10 mouse cellular contexts compared by ENCODE assay signal in genomic region chrX:134371279-134371678, GRCm38 (mm10). TPM values are rescaled to one million over a fixed set of nuclear protein-coding genes. Genes with fewer than 3 reads are reported as not detected.
A peak's percentile ranks its signal among the peaks of the same experiment; 100 is the strongest.
DNase-seq lines count a peak whose midpoint lies in the region.
"Had no signal": no experiment of that assay in that cellular context is flagged by ENCODE, and none has a peak within 500 bp of the region (broad histone marks: within the 10 kb centered on the region; RNA-seq: fewer than 3 reads in every experiment).

No protein-coding gene starts in this region.

- peak; percentile 2 for DNase-seq in kidney, adult 9 months
- DNase-seq in kidney, postnatal 36 days: no peak
- peak; percentile 23 for DNase-seq in CD4-positive helper T cell, adult 2 months (ENCODE audit: low read depth, low spot score)
- peak; percentile 9 for DNase-seq in MN1 (ENCODE audit: low spot score)
- DNase-seq in forelimb bud, embryonic 11.5 days (ENCODE audit: low read depth, low spot score): peak; percentile 4
- no peak for DNase-seq in left cerebral cortex, postnatal 10 days (ENCODE audit: extremely low spot score in 1 of 2, low spot score in 2 of 2)
- DNase-seq in right cerebral cortex, postnatal 36 days (ENCODE audit: low spot score in 2 of 2): no peak
- DNase-seq: cerebellum, adult 18-20 months; lung, adult 2 months; right cerebral cortex, adult 18-20 months had no signal

- intact Hi-C loops in left cerebral cortex, postnatal 10 days (cut with DNase I): no loop called here

RNA-seq across cellular contexts. Expression of gene Drp2, which starts 33.1 kb away (rescaled TPM):
- total RNA-seq in left cerebral cortex, postnatal 10 days (2021): 10 to 100 TPM; 53.9 to 55.4 TPM

Comparison
In these comparisons a context has a peak if more than half of its experiments do, and no peak if none do; other contexts are left out.
1. DNase-seq: peak in kidney, adult 9 months (single experiment), CD4-positive helper T cell, adult 2 months (single experiment), MN1 (single experiment) and forelimb bud, embryonic 11.5 days (single experiment); none in kidney, postnatal 36 days (0 of 2), left cerebral cortex, postnatal 10 days (0 of 2) and right cerebral cortex, postnatal 36 days (0 of 2).